Mouse (Mus musculus): ENCODE results near the gene Pced1b. TPM values are rescaled to one million over a fixed set of nuclear protein-coding genes. Genes with fewer than 3 reads are reported as not detected.

The Pced1b gene
- polyA plus RNA-seq, 1 experiment from 2014 or later: 8.0 TPM

GRCm38 (mm10) chr15:97422212-97422944, 175.5 kb downstream of the Pced1b start:
- no peaks in the 10 kb centered on the region for H3K4me1 ChIP-seq (replicated peaks; ENCODE audit: insufficient read depth, low read length)
- no peaks in the 10 kb centered on the region for H3K9me3 ChIP-seq (replicated peaks; ENCODE audit: low read length)
- no peak overlapping the region for H3K27ac ChIP-seq
- H3K4me3 ChIP-seq (replicated peaks; ENCODE audit: low read depth, low read length): no peak overlapping the region
- TF ChIP-seq CTCF (IDR thresholded peaks at IDR 0.05; ENCODE audit: low read depth): no peak
- H3K36me3 ChIP-seq (ENCODE audit: insufficient read depth, low read length): no peaks in the 10 kb centered on the region
- no peaks in the 10 kb centered on the region for H3K27me3 ChIP-seq (ENCODE audit: insufficient read depth, low read length)
- H3K4me2 ChIP-seq (ENCODE audit: low read length): no peak overlapping the region
- ATAC-seq (replicated peaks; ENCODE audit: low FRiP score, low read depth) (no peak), DNase-seq (ENCODE audit: low spot score) (no peak)
- no peak overlapping the region for H3K9ac ChIP-seq (ENCODE audit: low read depth, low read length)
- 74% methylated on average over 4 of the region's 4 CpGs for WGBS

GRCm38 (mm10) chr15:97424375-97424774, 177.5 kb downstream of the Pced1b start:
- no peak overlapping the region for H3K9ac ChIP-seq (ENCODE audit: low read depth, low read length)
- no peak overlapping the region for H3K4me3 ChIP-seq (replicated peaks; ENCODE audit: low read depth, low read length)
- no peak overlapping the region for H3K4me2 ChIP-seq (ENCODE audit: low read length)
- DNase-seq (ENCODE audit: low spot score): no peak
- H3K27me3 ChIP-seq (ENCODE audit: insufficient read depth, low read length): no peaks in the 10 kb centered on the region
- H3K27ac ChIP-seq: no peak overlapping the region
- H3K4me1 ChIP-seq (replicated peaks; ENCODE audit: insufficient read depth, low read length): no peaks in the 10 kb centered on the region
- H3K9me3 ChIP-seq (replicated peaks; ENCODE audit: low read length): no peaks in the 10 kb centered on the region
- no peak for TF ChIP-seq CTCF (IDR thresholded peaks at IDR 0.05; ENCODE audit: low read depth)
- 58% methylated on average over 7 of the region's 7 CpGs for WGBS
- no peak for ATAC-seq (replicated peaks; ENCODE audit: low FRiP score, low read depth)
- H3K36me3 ChIP-seq (ENCODE audit: insufficient read depth, low read length): no peaks in the 10 kb centered on the region

DNA sequence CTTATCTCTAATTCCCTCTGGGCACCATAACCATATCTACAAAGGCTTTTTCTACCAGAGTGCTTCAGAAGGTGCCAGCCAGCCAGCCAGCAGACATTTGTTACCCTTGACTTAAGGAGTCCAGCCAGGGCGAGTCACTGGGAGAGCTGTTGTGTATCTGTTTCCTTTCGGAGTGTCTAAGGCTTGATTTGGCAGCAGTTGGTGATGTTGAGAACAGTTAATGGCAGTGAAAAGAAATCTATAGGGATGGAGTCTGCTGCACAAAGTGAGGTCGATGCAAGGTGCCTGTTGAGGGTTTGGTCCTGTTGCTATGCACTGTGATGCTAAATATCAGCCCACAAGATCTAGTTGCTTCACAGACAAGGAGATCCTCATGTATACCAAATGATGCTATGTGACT, 178.1 kb downstream of the Pced1b start:
- Histone ChIP-seq H3K4me1 (replicated peaks; ENCODE audit: insufficient read depth, low read length) (no peaks in the 10 kb centered on the region), H3K4me3 (replicated peaks; ENCODE audit: low read depth, low read length) (no peak overlapping the region), H3K27me3 (ENCODE audit: insufficient read depth, low read length) (no peaks in the 10 kb centered on the region), H3K36me3 (ENCODE audit: insufficient read depth, low read length) (no peaks in the 10 kb centered on the region), H3K9me3 (replicated peaks; ENCODE audit: low read length) (no peaks in the 10 kb centered on the region), H3K27ac (no peak overlapping the region), H3K4me2 (ENCODE audit: low read length) (no peak overlapping the region), H3K9ac (ENCODE audit: low read depth, low read length) (no peak overlapping the region)
- WGBS: 78% methylated on average over 3 of the region's 3 CpGs
- ATAC-seq (replicated peaks; ENCODE audit: low FRiP score, low read depth) (no peak), DNase-seq (ENCODE audit: low spot score) (no peak)
- no peak for TF ChIP-seq CTCF (IDR thresholded peaks at IDR 0.05; ENCODE audit: low read depth)

DNA sequence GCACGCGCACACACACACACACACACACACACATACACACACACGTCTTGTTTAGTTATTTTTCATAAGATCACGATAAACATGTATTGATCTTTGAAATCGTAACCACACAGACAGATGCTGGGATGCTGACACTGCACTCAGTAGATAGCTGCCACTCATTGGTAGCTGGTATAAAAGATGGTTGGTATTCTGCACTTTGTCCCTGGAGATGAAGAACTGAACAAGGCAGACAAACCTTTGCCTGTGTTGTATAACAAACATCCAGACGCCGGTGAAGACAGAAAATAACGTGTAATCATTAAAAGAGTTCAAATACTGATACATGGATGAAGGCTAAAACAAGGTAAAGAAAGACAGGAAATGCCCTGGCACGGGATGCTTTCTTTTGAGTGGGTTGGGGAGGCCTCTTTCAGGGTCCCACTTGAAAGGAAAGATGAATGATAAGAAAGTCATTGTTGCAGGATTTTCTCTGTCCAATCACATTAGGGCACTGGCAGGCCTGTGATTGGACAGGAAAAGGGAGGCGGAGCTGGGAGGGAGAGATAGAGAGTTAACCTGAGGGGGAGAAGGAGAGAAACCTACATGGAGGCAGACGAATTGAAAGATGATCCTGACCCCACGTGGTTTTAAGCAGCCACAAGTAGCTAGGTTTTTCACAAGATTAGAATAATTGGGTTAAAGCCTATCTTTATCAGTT, 182.4 kb downstream of the Pced1b start:
- H3K4me1 ChIP-seq (replicated peaks; ENCODE audit: insufficient read depth, low read length): no peaks in the 10 kb centered on the region
- H3K36me3 ChIP-seq (ENCODE audit: insufficient read depth, low read length): no peaks in the 10 kb centered on the region
- 83% methylated on average over 12 of the region's 12 CpGs for WGBS
- no peak for TF ChIP-seq CTCF (IDR thresholded peaks at IDR 0.05; ENCODE audit: low read depth)
- H3K27me3 ChIP-seq (ENCODE audit: insufficient read depth, low read length): no peaks in the 10 kb centered on the region
- H3K4me3 ChIP-seq (replicated peaks; ENCODE audit: low read depth, low read length): no peak overlapping the region
- no peak overlapping the region for H3K4me2 ChIP-seq (ENCODE audit: low read length)
- H3K27ac ChIP-seq: no peak overlapping the region
- no peak for DNase-seq (ENCODE audit: low spot score)
- no peak overlapping the region for H3K9ac ChIP-seq (ENCODE audit: low read depth, low read length)
- ATAC-seq (replicated peaks; ENCODE audit: low FRiP score, low read depth): no peak
- no peaks in the 10 kb centered on the region for H3K9me3 ChIP-seq (replicated peaks; ENCODE audit: low read length)

GRCm38 (mm10) chr15:97431533-97431932, 184.6 kb downstream of the Pced1b start:
- 80% methylated on average over 6 of the region's 6 CpGs for WGBS
- ATAC-seq (replicated peaks; ENCODE audit: low FRiP score, low read depth): no peak

GRCm38 (mm10) chr15:97432221-97432620, 185.3 kb downstream of the Pced1b start:
- Histone ChIP-seq H3K9me3 (replicated peaks; ENCODE audit: low read length) (no peaks in the 10 kb centered on the region), H3K27ac (no peak overlapping the region), H3K27me3 (ENCODE audit: insufficient read depth, low read length) (no peaks in the 10 kb centered on the region), H3K9ac (ENCODE audit: low read depth, low read length) (no peak overlapping the region), H3K4me1 (replicated peaks; ENCODE audit: insufficient read depth, low read length) (no peaks in the 10 kb centered on the region), H3K4me2 (ENCODE audit: low read length) (no peak overlapping the region), H3K4me3 (replicated peaks; ENCODE audit: low read depth, low read length) (no peak overlapping the region), H3K36me3 (ENCODE audit: insufficient read depth, low read length) (no peaks in the 10 kb centered on the region)
- DNase-seq (ENCODE audit: low spot score): no peak
- WGBS: 49% methylated on average over 4 of the region's 4 CpGs
- TF ChIP-seq CTCF (IDR thresholded peaks at IDR 0.05; ENCODE audit: low read depth): no peak
- ATAC-seq (replicated peaks; ENCODE audit: low FRiP score, low read depth): no peak

More at GRCm38 (mm10) chr15:97431533-97431932, 184.6 kb downstream of the Pced1b start:
- no peaks in the 10 kb centered on the region for H3K4me1 ChIP-seq (replicated peaks; ENCODE audit: insufficient read depth, low read length)
- H3K4me3 ChIP-seq (replicated peaks; ENCODE audit: low read depth, low read length): no peak overlapping the region
- H3K9ac ChIP-seq (ENCODE audit: low read depth, low read length): no peak overlapping the region
- no peak overlapping the region for H3K4me2 ChIP-seq (ENCODE audit: low read length)
- DNase-seq (ENCODE audit: low spot score): no peak
- TF ChIP-seq CTCF (IDR thresholded peaks at IDR 0.05; ENCODE audit: low read depth): no peak
- no peaks in the 10 kb centered on the region for H3K27me3 ChIP-seq (ENCODE audit: insufficient read depth, low read length)
- no peaks in the 10 kb centered on the region for H3K36me3 ChIP-seq (ENCODE audit: insufficient read depth, low read length)
- H3K9me3 ChIP-seq (replicated peaks; ENCODE audit: low read length): no peaks in the 10 kb centered on the region
- no peak overlapping the region for H3K27ac ChIP-seq

Other genes starting within 250 kb of the Pced1b start
- gene Slc38a4, start 191.2 kb upstream of the Pced1b start, polyA plus RNA-seq (2015; fragmentation: Nextera tagmentation; extraction: Ambion mirVana): 38.4 and 41.3 TPM in 2 replicates
- 11.8 and 12.2 TPM in 2 replicates for gene Amigo2, start 180 bp downstream of the Pced1b start, polyA plus RNA-seq (2015; fragmentation: Nextera tagmentation; extraction: Ambion mirVana)

All from kidney, postnatal 0 days (tissue).